Mouse (Mus musculus) cerebellum, postnatal 25 days (tissue): ENCODE measurements at regions not wholly inside any gene's neighbourhood (a gene's known extent, or its start where the extent isn't known, plus 50 kb on each side); places are given as distances from the start of the nearest gene placed in this dataset.

Experiments
- DNase-seq, 2 experiments: peaks; one replicate each; pipeline ENCODE4 v3.0.0; 2021; ENCODE audit warnings: mixed read lengths in 2 of 2

- DNase-seq, result no peak
These were observed 202.5 kb downstream of the Arhgef10l start for GRCm38 (mm10) chr4:140463296-140463695.

- no peak for DNase-seq
These were observed 204.5 kb downstream of the Arhgef10l start for GRCm38 (mm10) chr4:140461317-140461716.

- no peak for DNase-seq
These were observed 202.5 kb upstream of the Igsf21 start for GRCm38 (mm10) chr4:140449062-140449461.

- DNase-seq, result no peak
These were observed 199.9 kb upstream of the Igsf21 start for GRCm38 (mm10) chr4:140446455-140446854.

- no peak for DNase-seq
These were observed 199.3 kb upstream of the Igsf21 start for GRCm38 (mm10) chr4:140445931-140446330.

DNA sequence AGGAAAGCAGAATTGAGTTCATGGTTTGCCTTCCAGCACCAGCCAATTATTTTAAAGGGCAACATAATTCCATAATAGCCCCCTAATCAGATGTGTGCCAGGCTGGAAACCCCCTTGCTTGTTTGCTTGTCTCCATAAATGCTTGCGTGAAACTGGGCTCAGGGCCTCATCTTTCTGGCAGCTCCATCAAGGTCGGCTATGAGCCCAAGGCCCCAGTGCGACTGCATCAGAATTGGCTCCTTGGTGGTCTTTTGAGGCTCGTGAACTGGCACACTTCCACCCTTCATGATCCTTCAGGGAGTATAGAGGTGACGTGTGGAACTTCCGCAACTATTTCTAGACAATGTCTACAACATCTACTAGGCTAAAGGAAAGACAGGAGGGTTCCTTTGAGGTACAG lies 196.6 kb upstream of the Igsf21 start:
- DNase-seq, result no peak

DNA sequence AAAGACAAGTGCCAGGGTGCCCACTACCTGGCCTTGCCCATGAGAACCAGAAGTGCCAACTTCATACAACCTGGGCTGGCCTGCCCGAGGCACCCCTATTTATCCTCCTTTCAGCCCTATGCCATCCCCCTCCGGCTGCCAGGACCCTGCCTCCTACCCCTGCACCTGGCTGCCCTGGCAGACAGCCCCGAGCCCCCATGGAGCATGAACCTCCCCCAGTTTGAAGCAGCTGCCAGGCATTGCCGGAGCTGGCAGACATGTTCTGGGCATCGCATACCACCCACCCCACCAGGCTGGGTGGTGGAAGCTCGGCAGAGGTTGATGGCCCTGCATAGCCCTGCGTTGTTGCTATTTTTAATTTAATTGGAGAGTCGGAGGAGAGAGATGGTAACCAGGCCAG lies 195.2 kb upstream of the Igsf21 start:
- DNase-seq, result peak in 1 of 2 experiments; percentile 34

DNA sequence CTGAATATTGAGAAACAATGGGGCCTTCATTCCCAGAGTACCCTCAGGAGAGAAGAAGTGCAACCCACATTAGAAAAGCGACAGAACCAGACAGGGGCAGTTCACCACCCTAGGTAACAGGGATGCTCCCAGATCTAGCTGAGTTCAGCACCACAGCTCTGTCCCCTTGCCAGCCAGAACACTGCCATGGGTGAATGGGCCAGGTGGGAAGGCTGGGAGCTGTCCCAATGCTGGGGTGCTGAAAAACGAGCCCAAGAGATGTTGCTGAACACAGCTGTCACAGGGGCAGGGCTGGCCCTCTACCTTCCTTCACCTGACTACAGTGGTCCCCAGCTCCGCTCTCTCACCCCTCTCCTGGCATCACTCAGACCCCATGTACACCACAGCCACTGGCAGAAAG lies 193.3 kb upstream of the Igsf21 start:
- DNase-seq, result no peak

- no peak for DNase-seq
These were observed 189.4 kb upstream of the Igsf21 start for GRCm38 (mm10) chr4:140436030-140436429.

- DNase-seq, result no peak
These were observed 187.4 kb upstream of the Igsf21 start for GRCm38 (mm10) chr4:140433744-140434542.

- no peak for DNase-seq
These were observed 185.5 kb upstream of the Igsf21 start for GRCm38 (mm10) chr4:140432101-140432500.

- peak in 1 of 2 experiments; percentile 19 for DNase-seq
These were observed 180.5 kb upstream of the Igsf21 start for GRCm38 (mm10) chr4:140427039-140427438.

DNA sequence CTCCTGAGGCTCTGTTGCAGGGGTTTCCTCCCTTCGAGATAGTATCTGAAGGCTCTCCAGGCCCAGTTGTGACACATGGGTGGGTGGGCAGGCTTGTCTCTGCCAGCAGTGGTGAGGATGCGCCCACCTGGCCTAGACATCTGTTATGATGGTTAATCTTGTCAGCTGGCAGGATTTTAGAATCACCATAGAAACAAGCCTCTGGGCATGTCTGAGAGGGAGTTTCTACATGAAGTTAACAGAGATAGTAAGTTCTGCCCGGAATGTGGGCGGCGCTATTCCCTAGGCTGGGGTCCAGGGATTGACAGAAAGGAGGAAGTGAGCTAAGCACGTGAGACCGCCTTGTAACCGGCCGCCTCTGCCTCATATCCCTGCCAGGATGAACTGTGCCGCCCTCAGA lies 177.2 kb upstream of the Igsf21 start:
- no peak for DNase-seq

DNA sequence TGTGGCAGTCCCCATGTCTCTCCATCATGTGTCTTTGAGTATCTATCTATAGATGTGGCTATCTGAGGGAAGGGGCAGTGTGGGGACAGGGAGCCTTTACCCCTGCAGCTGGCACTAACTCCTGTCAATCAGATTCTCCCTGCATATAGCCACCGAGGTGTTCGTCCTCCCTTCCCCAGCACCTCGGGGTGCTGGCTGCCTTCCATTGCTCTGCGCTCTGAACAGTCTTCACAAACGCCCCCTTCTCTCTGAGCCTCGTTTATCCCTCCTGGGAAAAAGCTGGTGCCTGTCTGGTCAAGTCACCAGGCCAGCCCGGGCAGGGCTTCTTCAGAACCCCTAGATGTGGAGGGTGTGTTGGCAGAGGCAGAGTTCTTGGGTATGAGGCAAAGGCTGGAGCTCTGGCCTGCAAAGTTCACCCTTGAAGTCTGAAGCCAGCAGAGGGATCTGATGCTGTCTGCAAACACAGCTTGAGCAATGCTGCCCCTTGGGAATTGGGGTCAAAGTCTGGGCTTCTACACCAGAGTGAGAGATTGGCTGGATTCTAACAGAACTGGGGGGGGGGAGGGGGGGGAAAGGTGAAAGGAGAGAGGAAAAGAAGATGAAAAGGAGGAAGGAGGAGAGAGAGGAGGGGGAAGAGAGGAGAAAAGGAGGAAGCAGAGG lies 175.5 kb upstream of the Igsf21 start:
- DNase-seq, result peak in 1 of 2 experiments; percentile 15

- DNase-seq, result peak in 1 of 2 experiments; percentile 28
These were observed 173.3 kb upstream of the Igsf21 start for GRCm38 (mm10) chr4:140419720-140420412.

DNA sequence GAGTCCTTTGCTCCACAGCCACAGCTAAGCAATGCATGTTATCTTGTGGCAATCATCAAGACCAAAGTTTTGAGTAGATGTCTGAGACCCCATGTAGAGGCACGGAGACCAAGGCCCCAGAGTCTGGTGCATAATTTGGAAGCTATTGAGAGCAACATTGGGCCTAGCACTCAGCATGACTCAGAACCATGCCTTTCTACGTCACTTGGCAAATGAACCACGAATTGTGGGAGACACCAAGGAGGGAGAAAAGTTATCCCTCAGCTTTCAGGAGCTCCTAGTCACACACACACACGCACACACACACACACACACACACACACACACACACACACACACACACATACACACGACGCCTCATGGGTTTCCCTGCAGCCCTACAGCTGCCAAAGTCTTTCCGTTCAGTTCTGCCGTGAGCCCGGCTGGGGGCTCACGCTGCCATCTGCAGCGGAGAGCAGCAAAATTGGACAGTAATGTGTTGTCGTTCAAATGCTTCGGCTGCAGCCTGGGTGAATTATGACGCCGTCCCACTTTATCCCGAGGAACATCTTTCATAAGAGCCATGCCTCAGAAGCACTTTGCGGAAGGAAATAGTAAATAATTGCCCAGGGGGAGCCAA lies 165.8 kb upstream of the Igsf21 start:
- no peak for DNase-seq

DNA sequence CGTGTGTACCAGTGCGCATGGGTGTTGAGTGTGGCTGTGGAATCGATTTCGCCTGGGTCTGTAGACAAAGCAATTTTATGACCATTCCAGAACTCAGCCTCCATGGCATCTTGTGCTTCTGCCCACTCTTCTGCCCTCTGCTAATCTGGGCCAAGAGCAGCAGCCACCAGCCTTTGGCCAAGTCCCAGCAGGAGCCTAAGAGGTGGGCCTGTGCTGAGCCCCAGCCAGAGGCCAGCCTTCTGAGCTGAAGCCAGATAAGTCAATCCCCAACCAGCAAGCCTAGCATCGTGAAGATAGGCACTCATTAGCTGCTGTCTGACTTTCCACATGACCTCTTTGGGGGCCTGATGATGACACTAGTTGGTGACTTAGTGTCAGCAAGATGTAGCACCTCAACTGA lies 161.9 kb upstream of the Igsf21 start:
- DNase-seq, result peak in 1 of 2 experiments; percentile 49

- no peak for DNase-seq
These were observed 160.3 kb upstream of the Igsf21 start for GRCm38 (mm10) chr4:140406913-140407312.

DNA sequence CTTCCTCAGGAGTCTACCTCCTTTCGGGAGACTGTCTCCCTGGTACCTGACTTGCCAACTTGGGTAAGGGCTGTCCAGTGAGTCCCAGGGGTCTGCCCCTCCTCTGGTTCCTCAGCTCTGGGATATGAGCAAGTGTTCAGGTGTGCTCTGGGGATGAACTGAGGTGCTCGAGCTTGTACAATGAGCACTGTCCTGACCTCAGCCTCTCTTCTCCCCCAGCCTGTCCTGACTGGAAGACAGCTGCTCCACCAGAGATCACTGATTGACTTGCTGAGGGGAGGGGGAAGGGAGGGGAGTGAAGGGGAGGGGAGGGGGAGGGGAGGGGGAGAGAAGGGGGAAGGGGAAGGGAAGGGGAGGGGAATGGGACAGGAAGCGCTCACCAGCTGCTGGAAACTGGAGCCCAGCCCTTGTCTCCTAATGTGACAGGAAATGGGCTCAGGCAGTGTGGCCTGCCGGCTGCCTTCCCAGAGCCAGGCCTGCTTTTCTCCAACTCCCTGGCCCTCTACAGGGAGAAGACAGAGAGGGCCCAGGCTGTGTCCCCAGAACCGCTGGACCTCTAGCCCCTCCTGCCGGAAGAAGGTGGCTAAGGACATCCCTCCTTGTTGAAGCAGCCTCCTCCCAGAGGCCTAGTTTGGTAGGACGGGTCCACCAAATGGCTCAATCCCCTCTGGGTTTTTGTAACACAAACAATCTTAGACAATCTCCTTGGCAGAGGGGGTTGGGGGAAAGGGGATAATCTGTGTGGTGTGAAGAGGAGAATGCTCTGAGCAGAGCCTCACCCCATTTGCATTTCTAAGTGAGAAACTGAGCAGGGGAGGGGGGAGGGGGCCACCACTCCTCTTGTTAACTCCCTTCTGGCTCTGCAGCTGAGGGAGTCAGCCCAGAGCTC lies 159.7 kb upstream of the Igsf21 start:
- DNase-seq, result peak in 1 of 2 experiments; percentile 45

DNA sequence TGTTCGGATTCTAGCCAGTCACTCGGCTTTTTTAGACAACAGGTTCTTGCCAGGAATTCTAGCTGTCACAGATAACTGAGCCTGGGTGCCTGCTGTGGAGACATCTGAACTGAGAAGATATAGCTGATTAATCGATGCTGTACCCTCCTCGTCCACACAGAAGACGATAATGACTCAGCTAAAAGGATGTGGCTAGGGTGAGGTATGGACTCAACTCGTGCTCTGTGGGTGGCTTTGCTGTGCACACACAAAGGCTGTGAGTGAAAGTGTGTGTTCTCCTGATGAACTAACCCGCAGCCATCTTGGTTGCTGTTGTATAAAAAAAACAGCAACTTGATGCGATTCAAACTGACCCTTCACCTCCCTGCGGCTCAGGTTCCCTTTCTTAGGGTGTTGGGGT lies 158.8 kb upstream of the Igsf21 start:
- DNase-seq, result no peak

DNA sequence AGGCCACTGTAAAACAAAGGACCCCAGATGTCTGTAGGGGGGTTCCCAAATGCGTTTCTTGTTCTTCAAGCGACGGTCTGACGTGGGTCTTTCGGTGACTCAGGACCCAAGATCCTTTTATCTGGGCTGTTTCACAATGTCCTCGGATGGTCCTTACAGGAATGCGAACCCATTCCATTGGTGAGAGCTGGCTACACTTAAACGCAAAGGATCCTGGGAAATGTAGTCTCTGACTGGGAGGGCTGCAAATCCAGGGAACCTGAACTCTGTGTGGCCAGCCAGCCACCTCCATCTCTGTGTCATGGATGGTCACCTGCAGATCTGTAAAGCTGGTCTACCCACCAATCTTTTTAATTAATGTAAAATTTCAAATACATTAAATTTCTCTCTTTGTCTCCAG lies 156.5 kb upstream of the Igsf21 start:
- no peak for DNase-seq

DNA sequence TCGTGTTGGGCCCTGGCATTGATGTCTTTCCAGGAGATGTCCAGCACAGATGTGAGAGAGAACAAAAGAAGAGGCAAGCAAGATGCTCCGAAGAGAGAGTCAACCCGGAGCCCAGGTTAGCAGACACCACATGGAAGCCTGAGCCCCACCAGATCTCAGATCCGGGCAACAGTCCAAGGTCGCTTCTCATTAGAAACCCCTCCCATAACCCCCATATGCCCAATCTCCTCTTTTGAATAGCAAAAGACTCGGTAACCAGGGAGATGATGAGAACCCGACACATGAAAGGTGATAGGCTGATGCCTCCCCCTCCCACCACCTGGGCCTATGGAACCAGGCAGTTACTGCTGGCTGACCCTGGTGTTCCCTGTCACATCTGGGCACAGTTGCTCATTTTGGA lies 155.7 kb upstream of the Igsf21 start:
- DNase-seq, result no peak
